Mouse (Mus musculus): ENCODE measurements around the gene Sort1. TPM values are rescaled to one million over a fixed set of nuclear protein-coding genes. Genes with fewer than 3 reads are reported as not detected.

Gene Sort1
- polyA plus RNA-seq, 1 experiment = 16.5 TPM

DNA sequence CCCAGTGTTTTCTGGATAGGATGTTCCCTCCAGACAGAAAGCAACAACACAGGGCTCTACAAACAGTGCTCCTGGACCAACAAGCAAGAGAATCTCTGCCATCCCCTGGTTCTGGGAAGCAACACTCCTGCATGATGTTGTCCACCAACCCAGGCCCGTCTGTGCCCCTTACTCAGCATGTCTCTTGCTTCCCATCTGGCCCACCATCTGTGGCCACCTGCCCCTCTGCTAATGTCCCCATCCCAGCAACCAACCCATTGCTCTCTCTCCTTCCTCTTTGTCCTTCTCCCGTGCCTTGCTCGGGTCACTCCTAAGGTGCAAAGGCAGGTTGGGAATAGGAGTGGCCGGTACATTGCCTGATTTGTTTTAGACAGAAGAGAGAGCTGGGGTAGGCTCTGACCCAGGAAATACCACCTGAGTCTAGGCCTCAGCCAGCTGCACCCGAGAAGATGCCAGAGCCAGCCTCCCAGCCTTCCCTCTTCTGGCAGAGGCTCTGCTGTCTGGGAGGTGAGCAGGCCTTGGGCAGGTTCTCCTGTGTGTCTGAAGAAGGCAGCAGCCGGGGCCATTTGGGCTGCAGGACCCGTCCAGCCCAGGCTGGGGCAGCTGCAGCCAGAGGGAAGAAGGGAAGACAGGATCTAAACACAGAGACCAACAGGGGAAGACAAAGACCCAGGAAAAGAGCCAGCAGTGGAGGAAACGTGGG, 125.9 kb downstream of the Sort1 start:
- Histone ChIP-seq H3K36me3 (ENCODE audit: control insufficient read depth, insufficient read depth, low read length) (no peaks in the 10 kb centered on the region), H3K4me3 (ENCODE audit: control insufficient read depth, insufficient read depth, low read length) (no peak overlapping the region), H3K27me3 (ENCODE audit: control insufficient read depth, insufficient read depth, low read length) (no peaks in the 10 kb centered on the region), H3K27ac (ENCODE audit: control insufficient read depth, insufficient read depth, low read length) (no peak overlapping the region), H3K4me1 (replicated peaks; ENCODE audit: control insufficient read depth, insufficient read depth, low read length) (peaks cover under 1% of the 10 kb centered on the region)
- TF ChIP-seq CTCF (IDR thresholded peaks at IDR 0.05; ENCODE audit: borderline replicate concordance, control insufficient read depth, extremely low read depth, insufficient read depth, low read length, poor library complexity) (no peak), POLR2A (IDR thresholded peaks at IDR 0.05; ENCODE audit: control insufficient read depth, extremely low read depth, insufficient read depth, low read length, poor library complexity) (no peak)
- no peak for DNase-seq
- WGBS = 85% methylated on average over 8 of the region's 8 CpGs

- DNase-seq = no peak
- H3K27me3 ChIP-seq (ENCODE audit: control insufficient read depth, insufficient read depth, low read length) = no peaks in the 10 kb centered on the region
- WGBS = 82% methylated on average over 5 of the region's 5 CpGs
- H3K4me3 ChIP-seq (ENCODE audit: control insufficient read depth, insufficient read depth, low read length) = no peak overlapping the region
- no peaks in the 10 kb centered on the region for H3K36me3 ChIP-seq (ENCODE audit: control insufficient read depth, insufficient read depth, low read length)
- H3K4me1 ChIP-seq (replicated peaks; ENCODE audit: control insufficient read depth, insufficient read depth, low read length) = peaks cover 6% of the 10 kb centered on the region
- no peak overlapping the region for H3K27ac ChIP-seq (ENCODE audit: control insufficient read depth, insufficient read depth, low read length)
- no peak for TF ChIP-seq CTCF (IDR thresholded peaks at IDR 0.05; ENCODE audit: borderline replicate concordance, control insufficient read depth, extremely low read depth, insufficient read depth, low read length, poor library complexity)
- no peak for TF ChIP-seq POLR2A (IDR thresholded peaks at IDR 0.05; ENCODE audit: control insufficient read depth, extremely low read depth, insufficient read depth, low read length, poor library complexity)
Measured at GRCm38 (mm10) chr3:108410359-108410714, 126.5 kb downstream of the Sort1 start.

Other genes starting within 250 kb of the Sort1 start
- 7.9 and 9.7 TPM in 2 replicates for gene Gstm4, start 239.2 kb upstream of the Sort1 start, polyA plus RNA-seq (2012; rRNA removed)
- gene Ampd2, start 197.4 kb upstream of the Sort1 start, polyA plus RNA-seq (2012; rRNA removed) = 159 and 177 TPM in 2 replicates
- 0.27 and 0.32 TPM in 2 replicates for gene Gnat2, start 191.3 kb upstream of the Sort1 start, polyA plus RNA-seq (2012; rRNA removed)
- gene Gnai3, start 137.9 kb upstream of the Sort1 start, polyA plus RNA-seq (2012; rRNA removed) = 34.3 and 35.7 TPM in 2 replicates
- gene Gpr61, start 129.2 kb upstream of the Sort1 start, polyA plus RNA-seq (2012; rRNA removed) = not detected in 2 replicates
- gene Amigo1, start 97.7 kb upstream of the Sort1 start, polyA plus RNA-seq (2012; rRNA removed) = 10.8 and 11.2 TPM in 2 replicates
- gene Cyb561d1, start 82.9 kb upstream of the Sort1 start, polyA plus RNA-seq (2012; rRNA removed) = 21.9 and 23.0 TPM in 2 replicates
- gene Atxn7l2, start 73.1 kb upstream of the Sort1 start, polyA plus RNA-seq (2012; rRNA removed) = 38.0 and 38.8 TPM in 2 replicates
- 0.40 and 0.62 TPM in 2 replicates for gene Sypl2, start 57.4 kb upstream of the Sort1 start, polyA plus RNA-seq (2012; rRNA removed)
- gene Psma5, start 27.2 kb upstream of the Sort1 start, polyA plus RNA-seq (2012; rRNA removed) = 57.5 and 71.3 TPM in 2 replicates
- 8.3 and 16.6 TPM in 2 replicates for gene Mybphl, start 80.8 kb downstream of the Sort1 start, polyA plus RNA-seq (2012; rRNA removed)
- gene Psrc1, start 99.8 kb downstream of the Sort1 start, polyA plus RNA-seq (2012; rRNA removed) = 27.9 and 29.9 TPM in 2 replicates
- gene Celsr2, start 131.5 kb downstream of the Sort1 start, polyA plus RNA-seq (2012; rRNA removed) = 28.2 and 37.6 TPM in 2 replicates
- gene Sars, start 161.1 kb downstream of the Sort1 start, polyA plus RNA-seq (2012; rRNA removed) = 45.7 and 46.5 TPM in 2 replicates

Data from thymus, adult 2 months (tissue).